Mouse (Mus musculus) retina, postnatal 1 day (tissue): ENCODE data around the gene Proser1.

Experiments
- DNase-seq: peaks from one replicate; pipeline ENCODE4 v3.0.0-alpha.2; 2012

Proser1 gene

DNA sequence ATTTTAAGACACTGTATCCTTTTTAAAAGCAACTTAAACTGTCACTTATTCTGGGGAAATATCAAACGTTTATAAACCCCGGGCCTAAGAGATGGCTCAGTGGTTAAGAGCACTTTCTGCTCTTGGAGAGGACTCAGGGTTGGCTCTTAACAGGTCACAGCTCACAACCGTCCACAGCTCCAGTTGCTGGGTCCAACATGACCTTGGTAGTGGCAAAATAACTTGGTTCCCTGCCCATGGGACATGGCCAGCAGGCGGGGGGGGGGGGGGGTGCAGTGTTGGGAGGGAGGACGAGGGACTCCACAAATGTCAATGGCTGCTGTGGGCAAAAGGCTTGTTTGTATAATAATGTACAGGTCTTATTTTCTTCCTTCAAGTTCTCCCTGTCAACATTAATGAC is 3.9 kb downstream of the Proser1 start:
- no peak for DNase-seq

DNA sequence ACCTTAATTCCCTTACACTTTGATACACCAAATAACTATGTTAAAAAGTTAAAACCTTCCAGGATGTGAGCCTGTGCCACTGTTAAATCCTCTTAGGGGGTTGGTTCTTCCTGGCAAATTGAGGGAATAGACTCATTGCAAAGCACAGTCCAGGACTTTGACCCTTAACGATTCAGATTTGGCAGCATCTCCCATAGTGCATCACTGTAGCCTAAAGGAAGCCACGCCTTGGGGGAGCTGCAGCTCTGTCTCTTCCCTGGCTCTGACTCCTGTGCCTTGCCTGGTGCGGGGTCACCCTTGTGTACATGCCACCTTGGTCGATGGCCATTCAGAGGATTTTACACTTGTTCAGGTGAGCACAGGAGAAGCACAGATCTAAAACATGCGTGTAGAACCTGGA is 6.2 kb downstream of the Proser1 start:
- no peak for DNase-seq

- no peak for DNase-seq
These were observed 8.6 kb downstream of the Proser1 start for GRCm38 (mm10) chr3:53472061-53472460.

DNA sequence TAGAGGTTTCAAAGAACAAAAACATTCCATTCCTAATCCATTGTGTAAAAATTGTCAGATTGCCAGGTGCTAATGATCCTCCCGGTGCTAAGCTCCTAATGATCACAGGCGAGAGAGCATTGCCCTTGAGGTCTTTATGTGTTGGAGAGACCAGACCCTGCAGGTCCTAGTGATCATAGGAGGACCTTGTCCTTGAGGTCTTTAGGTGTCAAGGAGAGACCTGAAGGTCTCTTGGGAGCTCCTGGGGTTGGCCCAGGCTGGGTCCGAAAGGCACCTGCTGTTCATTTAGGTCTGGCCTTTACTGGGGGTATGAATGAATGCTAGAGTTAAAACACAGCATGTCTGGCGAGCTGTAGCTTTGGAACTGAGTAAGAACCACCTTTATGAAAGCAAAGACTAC is 10.7 kb downstream of the Proser1 start:
- DNase-seq, result no peak

DNA sequence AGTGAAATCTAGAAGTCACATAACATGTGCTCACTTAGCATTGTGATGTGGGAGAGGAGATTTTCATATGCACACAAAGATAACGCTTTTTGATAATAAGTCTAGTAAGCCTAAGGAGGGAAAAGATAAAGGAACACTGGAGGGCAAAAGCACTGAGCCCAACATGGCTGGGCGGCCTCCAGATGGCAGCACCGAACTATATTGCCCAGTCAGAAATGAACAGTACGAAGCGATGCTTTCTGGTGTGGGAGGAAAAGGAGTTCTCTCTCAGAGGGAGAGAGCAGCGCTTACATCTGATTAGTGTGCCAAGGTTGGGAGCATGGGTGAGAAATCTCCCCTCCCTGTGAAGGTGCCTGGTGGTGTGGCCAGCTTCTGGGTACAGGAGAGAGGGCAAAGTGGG is 12.4 kb downstream of the Proser1 start:
- peak; percentile 43 for DNase-seq

DNA sequence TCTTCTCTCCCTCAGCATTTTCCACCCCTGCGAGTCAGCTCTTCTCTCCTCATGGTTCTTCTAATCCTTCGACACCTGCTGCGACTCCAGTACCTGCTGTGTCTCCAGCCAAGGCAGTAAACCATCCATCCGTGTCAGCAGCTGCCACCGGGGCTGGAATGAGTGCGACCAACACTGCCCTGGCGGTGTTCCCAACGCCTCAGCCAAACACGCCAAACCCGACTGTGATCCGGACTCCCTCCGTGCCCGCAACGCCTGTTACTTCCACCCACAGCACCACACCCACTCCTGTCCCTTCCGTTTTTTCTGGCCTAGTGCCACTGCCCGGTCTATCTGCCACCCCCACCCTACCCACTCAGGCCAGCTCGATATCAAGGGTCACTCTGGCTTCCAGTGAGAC is 14.0 kb downstream of the Proser1 start:
- DNase-seq, result no peak

DNA sequence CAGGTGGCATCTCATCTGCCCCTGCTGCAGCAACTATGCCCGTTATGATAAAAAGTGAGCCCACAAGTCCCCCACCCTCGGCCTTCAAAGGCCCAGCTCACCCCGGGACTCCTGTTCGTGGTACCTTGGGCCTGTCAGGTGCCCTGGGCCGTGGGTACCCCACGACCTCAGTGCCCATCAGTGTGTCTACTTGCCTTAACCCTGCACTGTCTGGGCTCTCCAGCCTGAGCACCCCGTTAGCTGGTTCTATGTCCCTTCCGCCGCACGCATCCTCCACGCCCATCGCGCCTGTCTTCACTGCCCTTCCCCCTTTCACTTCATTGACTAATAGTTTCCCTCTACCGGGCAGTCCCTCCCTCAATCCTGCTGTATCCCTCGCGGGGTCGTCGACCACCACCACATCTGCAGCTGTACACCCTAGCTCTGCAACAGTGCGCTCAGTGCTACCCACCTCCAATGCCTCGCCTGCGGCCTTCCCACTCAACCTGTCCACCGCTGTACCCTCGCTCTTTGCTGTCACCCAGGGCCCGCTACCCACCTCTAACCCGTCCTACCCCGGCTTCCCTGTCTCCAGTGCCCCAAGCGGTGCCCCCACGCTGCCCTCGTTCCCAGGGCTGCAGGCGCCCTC is 15.1 kb downstream of the Proser1 start:
- no peak for DNase-seq

GRCm38 (mm10) chr3:53483414-53484059 is 20.1 kb downstream of the Proser1 start:
- no peak for DNase-seq

- no peak for DNase-seq
These were observed 23.1 kb downstream of the Proser1 start for GRCm38 (mm10) chr3:53486561-53486960.

- no peak for DNase-seq
These were observed 23.6 kb downstream of the Proser1 start for GRCm38 (mm10) chr3:53486996-53487576.

DNA sequence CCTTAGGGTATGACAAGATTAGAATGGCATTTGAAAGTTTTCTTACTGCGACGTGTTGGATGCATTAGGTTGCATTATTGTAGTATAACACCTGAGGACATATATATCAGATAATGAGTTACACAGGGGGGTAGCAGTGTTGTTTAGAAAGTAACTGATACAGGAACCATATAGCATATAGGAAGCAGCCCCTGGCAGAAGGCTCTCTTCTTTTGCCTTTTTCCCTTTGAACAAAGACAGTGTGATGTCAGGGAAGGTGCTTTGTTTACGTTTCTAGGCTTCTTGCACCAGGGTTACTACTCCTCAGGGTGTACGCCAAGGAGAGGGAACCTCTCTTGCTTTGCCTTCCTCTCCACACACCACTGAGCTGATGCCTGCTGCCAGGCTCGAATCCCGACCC is 24.9 kb downstream of the Proser1 start, which contains the start of gene Stoml3:
Gene Stoml3 (plus strand): TSS at position 301 of the 400 bp plus-strand sequence.
- no peak for DNase-seq

DNA sequence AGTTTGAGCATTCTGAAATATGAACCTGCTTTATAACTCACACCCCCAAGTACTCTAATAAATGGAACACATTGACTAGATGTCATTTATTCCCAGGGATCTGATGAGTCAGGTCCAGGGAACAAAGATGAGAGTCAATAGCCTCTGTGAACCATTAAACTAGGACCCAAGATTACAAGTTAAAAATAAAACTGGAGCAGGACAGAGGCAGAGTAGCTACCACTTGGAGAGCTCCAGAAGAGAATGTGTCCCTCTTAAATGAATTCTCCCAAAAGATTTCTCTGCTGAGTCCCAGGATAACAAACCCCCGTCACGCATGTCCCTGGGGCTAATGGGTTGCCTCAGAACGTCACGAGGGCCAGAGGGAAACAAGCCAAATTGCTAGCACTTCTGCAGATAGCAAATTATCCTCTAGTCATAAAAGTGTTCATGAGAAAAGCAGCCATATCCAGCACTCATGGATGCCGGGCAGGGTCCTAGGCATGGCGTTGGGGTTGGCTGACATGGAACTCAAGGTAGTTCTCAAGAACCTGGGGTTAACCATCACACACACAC is 35.0 kb downstream of the Proser1 start:
- DNase-seq, result no peak

GRCm38 (mm10) chr3:53502428-53502827 is 39.0 kb downstream of the Proser1 start:
- peak; percentile 31 for DNase-seq

DNA sequence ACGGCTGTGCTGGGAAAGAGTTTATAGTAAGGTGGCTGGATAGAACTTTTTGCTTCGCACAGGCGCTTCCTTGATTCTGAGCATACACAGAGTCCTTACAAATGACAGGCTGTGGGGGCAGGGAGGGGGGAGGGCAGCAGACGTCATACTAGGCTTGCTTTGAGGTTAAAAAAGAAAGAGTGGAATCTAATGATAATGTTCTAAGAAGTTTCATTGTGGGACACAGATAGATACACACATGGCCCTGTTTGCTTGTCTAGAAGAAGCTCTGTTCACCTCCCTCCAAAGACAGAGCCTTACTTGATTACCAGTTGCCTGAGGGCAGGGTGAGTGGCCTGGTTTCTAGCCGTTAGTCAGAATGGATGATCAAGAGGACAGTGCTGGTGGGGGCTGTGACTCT is 49.6 kb downstream of the Proser1 start:
- no peak for DNase-seq

DNA sequence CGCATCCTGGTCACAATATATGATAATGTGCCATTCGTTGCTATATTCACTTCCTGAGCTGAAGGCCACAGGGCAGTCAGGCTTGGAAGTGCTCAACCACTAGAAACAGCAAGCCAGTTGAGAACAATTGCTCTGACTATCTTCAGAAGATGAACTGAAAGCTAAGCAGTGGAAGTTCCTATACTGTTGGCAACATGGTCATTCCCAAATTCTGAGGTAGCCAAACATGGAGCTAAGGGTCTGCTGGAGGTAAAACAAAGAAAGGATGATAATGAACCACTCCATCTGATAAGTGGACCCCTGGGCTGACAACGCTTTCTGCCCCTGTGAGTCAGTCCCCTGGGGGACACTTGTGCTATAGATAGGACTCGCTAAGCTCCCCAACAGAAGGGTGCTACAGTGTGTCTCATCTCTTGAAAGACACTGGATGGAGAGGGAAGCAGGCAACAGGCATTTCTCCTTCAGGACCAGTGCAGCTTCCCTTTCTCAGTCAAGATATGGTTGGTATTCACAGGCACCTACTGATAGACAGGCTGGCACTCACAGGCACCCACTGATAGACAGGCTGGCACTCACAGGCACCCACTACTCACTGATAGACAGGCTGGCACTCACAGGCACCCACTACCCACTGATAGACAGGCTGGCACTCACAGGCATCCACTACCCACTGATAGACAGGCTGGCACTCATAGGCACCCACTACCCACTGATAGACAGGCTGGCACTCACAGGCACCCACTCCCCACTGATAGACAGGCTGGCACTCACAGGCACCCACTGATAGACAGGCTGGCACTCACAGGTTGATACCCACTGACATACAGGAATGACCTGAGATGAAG is 51.0 kb downstream of the Proser1 start:
- DNase-seq, result no peak

DNA sequence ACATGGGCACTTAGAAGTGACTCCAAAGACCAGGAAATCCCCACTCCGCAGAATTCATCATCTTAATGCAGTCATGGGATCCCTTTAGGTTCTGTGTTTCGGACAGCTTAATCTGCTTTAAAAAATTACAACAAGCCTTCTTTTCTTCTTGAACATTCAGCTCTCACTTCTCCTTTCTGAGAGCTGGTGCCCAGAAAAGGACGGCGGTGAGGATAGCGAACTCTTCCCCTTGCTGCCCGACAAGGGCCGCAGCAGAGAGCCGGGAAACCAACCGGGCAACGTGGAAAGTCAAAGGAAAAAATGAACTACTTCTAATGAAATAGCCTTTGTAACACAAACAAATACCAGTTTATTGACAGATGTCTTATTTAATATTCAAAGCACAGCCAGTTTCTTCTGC is 59.3 kb downstream of the Proser1 start:
- no peak for DNase-seq

GRCm38 (mm10) chr3:53525737-53526136 is 62.3 kb downstream of the Proser1 start:
- DNase-seq, result peak; percentile 85

GRCm38 (mm10) chr3:53530305-53530704 is 66.8 kb downstream of the Proser1 start:
- DNase-seq, result no peak
